14 mouse cellular contexts compared by ENCODE assay signal in genomic region chr2:26080830-26081229, GRCm38 (mm10).
"Had no signal": no experiment of that assay in that cellular context is flagged by ENCODE, and none has a peak within 500 bp of the region (broad histone marks: within the 10 kb centered on the region; RNA-seq: fewer than 3 reads in every experiment).

No protein-coding gene starts in this region.

- DNase-seq: kidney, adult 8-10 months; kidney, postnatal 25 days; layer of hippocampus, adult 9-11 months; layer of hippocampus, postnatal 36 days; lung, embryonic 14.5 days; lung, postnatal 10 days; lung, postnatal 4 days; right cerebral cortex, postnatal 14 days had no signal

- H3K4me2 ChIP-seq: liver, embryonic 11.5 days; liver, embryonic 15.5 days; lung, embryonic 14.5 days; midbrain, embryonic 12.5 days; neural tube, embryonic 13.5 days; stomach, embryonic 15.5 days had no signal

- H3K4me1 ChIP-seq: midbrain, embryonic 12.5 days; neural tube, embryonic 13.5 days; stomach, embryonic 15.5 days had no signal

- H3K9me3 ChIP-seq: liver, embryonic 15.5 days; midbrain, embryonic 12.5 days; neural tube, embryonic 13.5 days; stomach, embryonic 15.5 days had no signal

- H3K27me3 ChIP-seq: liver, embryonic 15.5 days; midbrain, embryonic 12.5 days; neural tube, embryonic 13.5 days; stomach, embryonic 15.5 days had no signal

- ATAC-seq: midbrain, embryonic 16.5 days had no signal

- H3K4me3 ChIP-seq: liver, embryonic 15.5 days; midbrain, embryonic 12.5 days; neural tube, embryonic 13.5 days; stomach, embryonic 15.5 days had no signal

- H3K9ac ChIP-seq: liver, embryonic 15.5 days; lung, embryonic 14.5 days; midbrain, embryonic 12.5 days; neural tube, embryonic 13.5 days; stomach, embryonic 15.5 days had no signal

- H3K27ac ChIP-seq: liver, embryonic 15.5 days; midbrain, embryonic 12.5 days; neural tube, embryonic 13.5 days; stomach, embryonic 15.5 days had no signal

- H3K36me3 ChIP-seq: liver, embryonic 15.5 days; midbrain, embryonic 12.5 days; stomach, embryonic 15.5 days had no signal
